Mouse (Mus musculus) stomach, embryonic 16.5 days (tissue): ENCODE data around the gene Arhgdig. TPM values are rescaled to one million over a fixed set of nuclear protein-coding genes. Genes with fewer than 3 reads are reported as not detected.
A peak's percentile ranks its signal among the peaks of the same experiment; 100 is the strongest.

ENCODE experiments used
- ATAC-seq: fragments of 200-750 bp; cut with Nextera tagmentation; 2 replicates; pipeline ENCODE4 v1.8.0; 2017; ENCODE audit warnings: moderate number of reproducible peaks, moderate TSS enrichment; ENCODE audit not compliant: insufficient read depth, low FRiP score
- H3K27ac ChIP-seq: fragments of 300-500 bp; sonication (generic); 2 replicates; pipeline ENCODE4 v1.5.1; 2014; ENCODE audit warnings: low read length
- H3K27me3 ChIP-seq: fragments of 300-500 bp; sonication (generic); 2 replicates; pipeline ENCODE4 v1.6.1; 2014; ENCODE audit warnings: low read length, control low read depth, mixed read lengths; ENCODE audit not compliant: control insufficient read depth, insufficient read depth
- H3K36me3 ChIP-seq: fragments of 300-500 bp; sonication (generic); 2 replicates; pipeline ENCODE4 v1.6.1; 2014; ENCODE audit warnings: low read length; ENCODE audit not compliant: control insufficient read depth, insufficient read depth
- H3K4me1 ChIP-seq: fragments of 300-500 bp; sonication (generic); 2 replicates; pipeline ENCODE4 v1.6.1; 2014; ENCODE audit warnings: low read length, control low read depth, mixed read lengths; ENCODE audit not compliant: control insufficient read depth, insufficient read depth
- H3K4me2 ChIP-seq: fragments of 300-500 bp; sonication (generic); 2 replicates; pipeline ENCODE4 v1.6.1; 2014; ENCODE audit warnings: low read depth, low read length, mixed read lengths
- H3K4me3 ChIP-seq: fragments of 300-500 bp; sonication (generic); replicated peaks from 2 replicates; pipeline ENCODE4 v1.5.1; 2014; ENCODE audit warnings: mild to moderate bottlenecking, low read length
- H3K9ac ChIP-seq: fragments of 300-500 bp; sonication (generic); 2 replicates; pipeline ENCODE4 v1.6.1; 2014; ENCODE audit warnings: low read length
- H3K9me3 ChIP-seq: fragments of 300-500 bp; sonication (generic); replicated peaks from 2 replicates; pipeline ENCODE4 v1.6.1; 2016; ENCODE audit warnings: low read length, control low read depth; ENCODE audit not compliant: control insufficient read depth
- WGBS: fragments of 180-500 bp; shearing (Covaris S2); extraction: QIAGEN DNeasy Blood & Tissue Kit; methylation state at CpG from one replicate; pipeline ENCODE4 v1.1.7; 2014; 5-methylcytosine and 5-hydroxymethylcytosine counted together
- polyA plus RNA-seq: library from polyadenylated mRNA; unstranded; fragments of >200 nt; fragmentation: Nextera tagmentation; extraction: Ambion mirVana; gene quantifications from 2 replicates; pipeline ENCODE4 v1.2.1, GENCODE M21; 2015

The Arhgdig gene
- polyA plus RNA-seq: 24.0 and 25.9 TPM in 2 replicates

DNA sequence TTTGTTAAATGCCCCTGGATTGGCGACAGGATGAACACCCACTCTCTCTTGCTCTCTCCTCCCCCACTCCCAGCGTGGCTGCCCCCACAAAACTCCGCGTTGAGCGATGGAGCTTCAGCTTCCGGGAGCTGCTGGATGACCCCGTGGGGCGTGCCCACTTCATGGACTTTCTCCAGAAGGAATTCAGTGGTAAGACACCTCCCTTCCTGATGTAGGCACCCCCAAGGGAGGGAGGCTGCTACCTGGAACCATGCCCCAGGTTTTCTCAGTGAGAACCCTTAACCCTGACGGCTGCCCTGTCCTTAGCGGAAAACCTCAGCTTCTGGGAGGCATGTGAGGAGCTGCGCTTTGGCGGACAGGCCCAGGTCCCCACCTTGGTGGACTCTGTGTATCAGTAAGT is at the start of gene Arhgdig:
TSS of gene Arhgdig (minus strand) at position 101 of the 400 bp plus-strand sequence.
- Histone ChIP-seq H3K27ac (no peak within 1 kb of the TSS), H3K4me3 (no peak within 1 kb of the TSS), H3K4me2 (no peak within 1 kb of the TSS), H3K9me3 (no peaks in the 10 kb centered on the region), H3K27me3 (no peaks in the 10 kb centered on the region; the same call in none of the 2 replicates), H3K4me1 (peaks cover 8% of the 10 kb centered on the region), H3K9ac (no peak within 1 kb of the TSS), H3K36me3 (no peaks in the 10 kb centered on the region)
- no peak for ATAC-seq
- WGBS: 84% methylated on average over 12 of the region's 12 CpGs

DNA sequence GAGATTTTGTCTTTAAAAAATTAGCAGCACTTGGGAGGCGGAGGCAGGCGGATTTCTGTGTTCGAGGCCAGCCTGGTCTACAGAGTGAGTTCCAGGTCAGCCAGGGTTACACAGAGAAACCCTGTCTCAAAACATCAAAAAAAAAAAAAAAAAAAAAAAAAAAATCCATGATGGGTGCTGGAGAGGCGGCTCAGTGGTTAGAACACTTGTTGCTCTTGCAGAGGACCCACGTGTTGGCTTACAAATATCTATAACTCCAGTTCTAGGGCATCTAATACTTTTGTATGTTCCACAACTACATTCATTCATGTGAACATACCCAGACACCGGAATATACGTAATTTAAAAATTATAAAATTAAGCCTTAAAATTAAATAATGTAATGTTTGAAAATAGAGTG is 47.7 kb upstream of the Arhgdig start:
- 90% methylated on average over 7 of the region's 7 CpGs for WGBS
- H3K4me3 ChIP-seq: no peak overlapping the region
- H3K27ac ChIP-seq: no peak overlapping the region
- H3K4me1 ChIP-seq: peaks cover 10% of the 10 kb centered on the region; the same call in 1 of the 2 replicates
- H3K4me2 ChIP-seq: no peak overlapping the region
- no peaks in the 10 kb centered on the region for H3K27me3 ChIP-seq
- peaks cover 12% of the 10 kb centered on the region; the same call in 1 of the 2 replicates for H3K36me3 ChIP-seq
- H3K9ac ChIP-seq: no peak overlapping the region
- no peak for ATAC-seq
- H3K9me3 ChIP-seq: no peaks in the 10 kb centered on the region

DNA sequence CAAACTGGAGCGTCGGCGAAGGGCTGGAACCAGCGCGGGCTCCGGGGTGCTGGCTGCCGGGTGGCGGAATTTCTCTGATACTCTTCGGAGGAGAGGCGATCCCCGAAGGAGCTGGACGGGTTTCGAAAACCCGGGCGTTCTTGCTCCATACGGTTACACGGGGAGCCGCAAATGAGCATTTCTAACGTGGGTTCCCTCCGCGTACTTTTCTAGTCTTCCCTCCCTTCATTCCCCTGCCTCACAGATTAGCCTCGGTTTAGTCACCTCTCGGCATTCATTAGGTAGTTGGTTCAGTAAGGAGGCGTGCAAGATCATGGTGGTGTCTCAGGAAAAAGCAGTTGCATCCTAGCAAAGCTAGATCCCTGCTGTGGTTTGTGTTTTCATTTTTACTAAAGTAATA is 45.8 kb upstream of the Arhgdig start:
- Histone ChIP-seq H3K4me1 (peaks cover 10% of the 10 kb centered on the region; the same call in 1 of the 2 replicates), H3K4me3 (peak overlapping the region; percentile 99), H3K27ac (peak overlapping the region; percentile 99), H3K9me3 (no peaks in the 10 kb centered on the region), H3K36me3 (peaks cover 4% of the 10 kb centered on the region; the same call in 1 of the 2 replicates), H3K4me2 (peak overlapping the region; percentile 78), H3K9ac (peak overlapping the region; percentile 100), H3K27me3 (no peaks in the 10 kb centered on the region)
- under 1% methylated on average over 24 of the region's 24 CpGs for WGBS
- ATAC-seq: no peak

DNA sequence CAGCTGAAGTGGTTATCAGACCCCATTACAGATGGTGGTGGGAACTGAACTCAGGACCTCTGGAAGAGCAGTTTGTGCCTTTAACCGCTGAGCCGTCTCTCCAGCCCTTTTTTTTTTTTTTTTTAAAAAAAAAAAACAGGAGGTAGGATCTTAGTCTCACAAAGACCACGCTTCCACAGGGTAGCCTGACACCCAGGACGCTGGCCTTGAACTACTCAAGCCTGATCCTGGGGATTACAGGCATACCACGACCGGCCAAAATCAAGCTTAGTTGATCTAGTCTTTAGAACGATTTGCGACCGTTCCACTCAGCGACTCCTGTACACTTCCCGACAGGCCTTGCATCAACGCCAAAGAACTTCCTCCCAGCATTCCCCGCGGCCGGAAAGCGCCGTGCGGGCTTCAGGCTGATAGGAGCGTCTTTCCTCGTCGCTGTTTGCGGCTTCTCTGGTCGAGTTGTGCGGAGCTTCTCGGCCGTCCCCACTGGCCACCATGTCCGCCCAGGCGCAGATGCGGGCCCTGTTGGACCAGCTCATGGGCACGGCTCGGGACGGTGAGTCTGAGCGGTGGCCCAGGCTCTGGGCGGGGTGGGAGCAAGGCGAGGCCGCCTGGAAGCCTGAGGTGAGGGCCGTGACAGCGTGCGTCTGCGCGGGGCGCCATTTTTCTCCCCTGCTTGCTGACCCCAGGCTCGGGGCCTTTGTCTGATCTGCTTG is 45.1 kb upstream of the Arhgdig start, which contains the start of gene Luc7l:
TSS of gene Luc7l (plus strand) at position 358 of the 713 bp plus-strand sequence.
- Histone ChIP-seq H3K4me2 (peak within 1 kb of the TSS; percentile 78), H3K36me3 (no peaks in the 10 kb centered on the region; the same call in 1 of the 2 replicates), H3K9me3 (no peaks in the 10 kb centered on the region), H3K27ac (peak within 1 kb of the TSS; percentile 99), H3K4me1 (peaks cover 10% of the 10 kb centered on the region; the same call in 1 of the 2 replicates), H3K4me3 (peak within 1 kb of the TSS; percentile 99), H3K27me3 (no peaks in the 10 kb centered on the region), H3K9ac (peak within 1 kb of the TSS; percentile 100)
- WGBS: under 1% methylated on average over 43 of the region's 43 CpGs
- ATAC-seq: peak; percentile 95

DNA sequence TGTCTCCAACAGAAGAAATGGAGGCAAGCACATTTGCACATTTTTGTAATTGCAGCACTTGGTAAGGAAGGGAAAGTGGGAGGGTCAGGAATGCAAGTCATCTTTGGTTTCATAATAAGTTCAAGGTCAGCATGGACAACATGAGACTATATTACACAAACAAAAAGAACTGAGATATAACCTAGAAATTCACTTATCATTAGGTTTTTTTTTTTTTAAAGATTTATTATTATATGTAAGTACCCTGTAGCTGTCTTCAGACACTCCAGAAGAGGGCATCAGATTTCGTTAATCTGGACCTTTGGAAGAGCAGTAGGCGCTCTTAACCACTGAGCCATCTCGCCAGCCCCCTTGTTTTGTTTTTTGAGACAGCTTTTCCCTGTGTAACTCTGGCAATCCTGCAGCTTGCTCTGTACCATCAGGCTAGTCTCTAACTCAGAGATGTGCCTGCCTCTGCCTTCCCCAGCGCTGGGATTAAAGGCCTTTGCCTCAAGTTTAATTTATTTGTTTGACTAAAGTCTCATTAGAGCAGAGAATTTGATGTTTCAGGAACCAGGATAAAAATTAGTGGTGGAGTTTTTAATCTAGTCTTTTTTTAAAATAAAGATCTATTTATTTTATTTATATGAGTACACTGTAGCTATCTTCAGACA is 44.4 kb upstream of the Arhgdig start:
- Histone ChIP-seq H3K9me3 (no peaks in the 10 kb centered on the region), H3K4me3 (peak overlapping the region; percentile 99), H3K4me2 (peak overlapping the region; percentile 78), H3K36me3 (no peaks in the 10 kb centered on the region; the same call in 1 of the 2 replicates), H3K9ac (no peak overlapping the region), H3K4me1 (peaks cover 10% of the 10 kb centered on the region; the same call in 1 of the 2 replicates), H3K27me3 (no peaks in the 10 kb centered on the region), H3K27ac (peak overlapping the region; percentile 99)
- ATAC-seq: no peak
- 53% methylated on average over 4 of the region's 4 CpGs for WGBS

DNA sequence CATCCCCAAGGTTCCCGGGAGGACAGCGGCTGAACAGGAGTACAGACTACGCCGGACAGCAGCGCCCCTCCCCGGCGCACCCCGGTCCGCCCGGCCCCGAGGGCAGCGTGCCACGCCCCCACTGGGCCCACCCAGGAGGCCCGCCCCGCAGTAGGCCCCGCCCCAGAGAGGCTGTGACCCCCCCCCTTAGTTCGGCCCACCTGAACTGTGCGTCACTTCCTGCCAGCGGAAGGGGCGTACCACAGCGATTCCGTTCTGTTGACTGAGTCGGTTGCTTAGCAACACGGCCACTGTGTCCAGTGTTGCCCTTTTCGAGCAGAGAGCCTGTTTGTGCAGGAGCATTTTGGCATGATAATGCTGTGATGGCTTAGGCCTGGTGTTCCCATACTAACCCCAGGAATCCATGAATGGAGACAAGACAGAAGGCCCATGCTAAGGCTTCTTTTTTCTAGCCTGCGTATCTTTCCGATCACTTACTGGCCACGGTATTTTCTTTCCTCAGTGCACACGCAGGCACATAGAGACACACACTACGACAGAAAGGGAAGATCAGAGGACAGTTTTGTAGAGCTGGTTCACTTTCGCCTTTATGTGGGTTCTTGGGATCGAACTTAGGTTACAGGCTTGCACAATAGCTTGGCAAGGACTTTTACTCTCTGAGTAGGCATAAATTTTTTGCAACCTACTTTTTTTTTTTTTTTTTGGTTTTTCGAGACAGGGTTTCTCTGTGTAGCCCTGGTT is 36.7 kb upstream of the Arhgdig start, which contains the start of gene Fam234a:
TSS of gene Fam234a (minus strand) at position 142 of the 741 bp plus-strand sequence.
- H3K9me3 ChIP-seq: no peaks in the 10 kb centered on the region
- no peaks in the 10 kb centered on the region for H3K27me3 ChIP-seq
- H3K36me3 ChIP-seq: no peaks in the 10 kb centered on the region
- WGBS: 7% methylated on average over 33 of the region's 33 CpGs
- H3K4me3 ChIP-seq: peak within 1 kb of the TSS; percentile 80
- H3K9ac ChIP-seq: peak within 1 kb of the TSS; percentile 84
- peaks cover 6% of the 10 kb centered on the region for H3K4me1 ChIP-seq
- peak within 1 kb of the TSS; percentile 83 for H3K27ac ChIP-seq
- peak within 1 kb of the TSS; percentile 79 for H3K4me2 ChIP-seq
- ATAC-seq: peak; percentile 97

DNA sequence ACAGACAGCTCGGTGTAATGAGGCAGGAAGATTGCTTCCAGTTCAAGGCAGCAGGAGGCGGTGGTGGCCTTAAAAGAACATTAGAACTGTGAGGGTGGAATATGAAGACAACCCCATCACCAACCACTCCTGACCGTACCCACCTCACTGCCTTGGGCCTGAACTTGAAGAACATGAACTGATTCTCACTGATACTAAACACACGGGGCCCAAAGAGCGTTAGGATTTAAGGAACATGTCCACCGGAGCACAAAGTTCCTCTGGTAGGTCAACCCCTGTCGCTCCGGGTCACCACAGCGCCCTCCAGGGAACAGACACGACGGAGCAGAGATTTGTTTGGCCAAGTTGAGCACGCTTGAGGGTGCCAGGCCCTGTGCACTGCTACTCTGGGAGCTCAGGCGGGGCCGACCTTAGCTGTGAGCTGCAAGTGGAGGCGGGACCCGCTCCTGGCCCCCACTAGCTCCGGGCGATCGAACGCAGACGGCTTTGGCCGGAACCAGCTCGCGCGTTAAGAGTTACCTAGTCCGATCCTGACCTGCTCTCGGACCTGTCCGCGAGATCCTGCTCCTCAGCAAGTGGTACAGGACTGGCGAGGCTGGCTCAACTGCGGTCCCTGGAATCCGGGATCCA is 36.0 kb upstream of the Arhgdig start:
- H3K36me3 ChIP-seq: no peaks in the 10 kb centered on the region
- H3K9me3 ChIP-seq: no peaks in the 10 kb centered on the region
- ATAC-seq: peak; percentile 78
- H3K4me2 ChIP-seq: peak overlapping the region; percentile 79
- H3K27me3 ChIP-seq: no peaks in the 10 kb centered on the region
- peak overlapping the region; percentile 83 for H3K27ac ChIP-seq
- H3K9ac ChIP-seq: peak overlapping the region; percentile 84
- peaks cover 6% of the 10 kb centered on the region for H3K4me1 ChIP-seq
- peak overlapping the region; percentile 80 for H3K4me3 ChIP-seq
- under 1% methylated on average over 32 of the region's 32 CpGs for WGBS

DNA sequence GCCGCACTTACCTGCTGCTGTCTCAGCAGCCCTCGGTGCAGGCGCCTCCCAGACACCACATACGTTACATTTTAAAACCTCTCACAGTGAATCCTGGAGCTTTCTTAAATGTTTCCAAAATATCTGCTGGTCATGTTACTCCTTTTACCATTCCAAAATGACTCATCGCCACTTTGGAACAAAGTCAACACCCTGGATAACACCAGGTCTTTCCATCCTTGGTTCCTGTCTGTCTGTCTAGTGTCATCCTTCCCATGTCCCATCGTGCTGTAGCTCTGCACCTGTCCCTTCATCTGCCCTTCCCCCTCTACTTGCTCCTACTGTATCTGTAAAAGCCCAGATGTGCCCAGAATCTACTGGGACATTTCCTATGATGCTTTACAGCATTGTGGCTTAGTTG is 33.4 kb upstream of the Arhgdig start:
- 75% methylated on average over 6 of the region's 6 CpGs for WGBS
- no peak overlapping the region for H3K4me3 ChIP-seq
- no peaks in the 10 kb centered on the region for H3K27me3 ChIP-seq
- H3K9me3 ChIP-seq: no peaks in the 10 kb centered on the region
- no peak overlapping the region for H3K9ac ChIP-seq
- peak overlapping the region; percentile 34; the same call in 1 of the 2 replicates for H3K27ac ChIP-seq
- H3K4me2 ChIP-seq: no peak overlapping the region
- H3K4me1 ChIP-seq: peaks cover 15% of the 10 kb centered on the region
- no peak for ATAC-seq
- H3K36me3 ChIP-seq: no peaks in the 10 kb centered on the region
